Mouse (Mus musculus) heart, postnatal 0 days (tissue): ENCODE measurements around the gene Ccdc28a. TPM values are rescaled to one million over a fixed set of nuclear protein-coding genes. Genes with fewer than 3 reads are reported as not detected.

ENCODE experiments used
- ATAC-seq: fragments of 200-750 bp; cut with Nextera tagmentation; 2 replicates; pipeline ENCODE4 v1.8.0; 2017; ENCODE audit warnings: low read depth, moderate number of reproducible peaks, moderate library complexity; ENCODE audit not compliant: insufficient read depth
- DNase-seq: peaks from one replicate; pipeline ENCODE4 v3.0.0-alpha.2; 2016; ENCODE audit warnings: low spot score
- H3K27ac ChIP-seq: fragments of 300-500 bp; sonication (generic); 2 replicates; pipeline ENCODE4 v1.5.1; 2014; ENCODE audit warnings: low read depth, mild to moderate bottlenecking
- H3K27me3 ChIP-seq: fragments of 300-500 bp; sonication (generic); 2 replicates; pipeline ENCODE4 v1.6.1; 2014; ENCODE audit warnings: low read length, mixed read lengths; ENCODE audit not compliant: control insufficient read depth, insufficient read depth
- H3K36me3 ChIP-seq: fragments of 300-500 bp; sonication (generic); replicated peaks from 2 replicates; pipeline ENCODE4 v1.6.1; 2014; ENCODE audit warnings: low read length, mixed read lengths; ENCODE audit not compliant: control insufficient read depth, insufficient read depth
- H3K4me1 ChIP-seq: fragments of 300-500 bp; sonication (generic); 2 replicates; pipeline ENCODE4 v1.6.1; 2014; ENCODE audit warnings: antibody characterized with exemption; ENCODE audit not compliant: control insufficient read depth, insufficient read depth
- H3K4me2 ChIP-seq: fragments of 300-500 bp; sonication (generic); 2 replicates; pipeline ENCODE4 v1.6.1; 2014; ENCODE audit warnings: low read depth, mild to moderate bottlenecking, low read length, moderate library complexity
- H3K4me3 ChIP-seq: fragments of 300-500 bp; sonication (generic); 2 replicates; pipeline ENCODE4 v1.5.1; 2014; ENCODE audit warnings: low read depth, low read length
- H3K9ac ChIP-seq: fragments of 300-500 bp; sonication (generic); replicated peaks from 2 replicates; pipeline ENCODE4 v1.6.1; 2014; ENCODE audit warnings: low read depth, low read length, mixed read lengths
- H3K9me3 ChIP-seq: fragments of 300-500 bp; sonication (generic); replicated peaks from 2 replicates; pipeline ENCODE4 v1.6.1; 2016; ENCODE audit warnings: low read length; ENCODE audit not compliant: control insufficient read depth
- CTCF ChIP-seq: IDR thresholded peaks from 2 replicates; pipeline ENCODE4 v1.5.1; 2016; ENCODE audit warnings: antibody characterized with exemption, control low read depth, low read depth
- EP300 ChIP-seq: IDR thresholded peaks from 2 replicates; pipeline ENCODE4 v1.6.1; 2016; ENCODE audit warnings: antibody characterized with exemption, low read depth
- WGBS: fragments of 180-500 bp; shearing (Covaris S2); extraction: QIAGEN DNeasy Blood & Tissue Kit; methylation state at CpG from one replicate; pipeline ENCODE4 v1.1.7; 2014; 5-methylcytosine and 5-hydroxymethylcytosine counted together
- polyA plus RNA-seq: library from polyadenylated mRNA; unstranded; fragments of >200 nt; fragmentation: Nextera tagmentation; extraction: Ambion mirVana; gene quantifications from 2 replicates; pipeline ENCODE4 v1.2.1, GENCODE M21; 2015
- total RNA-seq: library from RNA; depleted of rRNA; stranded (reverse); fragments of >200 nt; gene quantifications from 2 replicates; pipeline ENCODE4 v1.2.3, GENCODE M21; 2014; ENCODE audit warnings: low replicate concordance; rRNA removed

The Ccdc28a gene
- total RNA-seq (0.65 and 8.3 TPM in 2 replicates), polyA plus RNA-seq (7.2 and 12.5 TPM in 2 replicates)

DNA sequence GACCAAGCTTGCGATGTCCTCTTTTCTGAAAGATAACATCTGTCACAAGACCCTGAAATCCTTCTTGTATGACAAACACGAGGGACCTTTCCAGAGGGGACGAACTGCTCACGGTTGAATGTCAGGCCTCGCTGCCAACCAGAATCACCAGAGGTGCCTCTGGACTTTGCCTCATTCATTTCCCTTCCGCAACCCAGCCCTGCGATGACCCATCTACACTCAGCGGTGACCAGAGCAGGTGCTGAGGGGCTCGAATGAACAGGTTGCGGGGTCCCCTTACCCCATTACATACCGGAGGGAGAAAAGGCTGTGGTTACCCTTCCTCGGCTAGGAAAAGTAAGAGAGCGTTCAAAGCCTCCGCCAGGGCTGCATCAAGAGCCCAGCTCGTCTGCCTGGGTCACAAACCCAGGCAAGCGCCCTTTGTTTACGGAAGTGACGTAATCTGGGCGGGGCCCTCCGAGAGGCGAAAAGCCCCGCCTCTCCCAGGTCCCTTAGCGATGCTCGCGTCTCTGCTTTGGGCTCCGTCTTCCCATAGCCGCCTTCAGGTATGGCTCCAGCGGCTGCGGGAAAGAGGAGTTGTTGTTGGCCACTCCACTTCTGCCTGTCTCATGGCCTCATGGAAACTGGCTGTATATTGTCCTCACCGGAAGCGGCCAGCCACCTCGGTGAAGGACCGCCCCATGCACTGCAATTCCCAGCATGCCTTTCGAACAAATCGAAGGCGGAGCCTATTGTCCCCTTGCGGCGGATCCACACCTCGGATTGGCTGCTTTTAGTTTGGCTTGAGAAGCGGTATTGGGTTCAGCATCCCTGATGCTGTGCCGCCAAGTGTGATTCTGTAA is at the start of gene Ccdc28a:
TSS of gene Ccdc28a (minus strand) at position 439 of the 842 bp plus-strand sequence.
- H3K4me3 ChIP-seq, result peak within 1 kb of the TSS; percentile 95

DNA sequence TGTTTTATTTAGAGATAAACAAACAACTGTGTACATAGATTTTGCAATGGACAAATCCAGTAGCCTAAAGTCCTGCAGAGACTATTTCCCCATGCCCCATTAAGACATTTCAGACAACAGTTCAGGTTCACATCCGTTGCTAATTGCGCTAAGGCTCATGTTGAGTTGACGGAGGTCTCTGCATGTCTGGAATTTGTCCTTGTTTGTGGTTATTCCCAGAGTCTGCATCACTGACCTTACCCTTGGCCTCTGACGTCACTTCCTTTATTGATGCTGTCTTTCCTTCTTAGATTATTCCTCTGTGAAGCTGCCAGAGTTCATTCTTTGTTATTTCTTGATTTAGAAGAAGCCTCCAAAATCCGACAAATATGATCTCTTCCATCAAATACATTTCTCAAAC is 49.2 kb upstream of the Ccdc28a start:
- no peak overlapping the region for H3K4me2 ChIP-seq
- no peak overlapping the region for H3K4me3 ChIP-seq
- DNase-seq (no peak), ATAC-seq (no peak)
- 62% methylated on average over 5 of the region's 5 CpGs for WGBS
- no peaks in the 10 kb centered on the region for H3K27me3 ChIP-seq
- no peaks in the 10 kb centered on the region for H3K4me1 ChIP-seq
- no peak for TF ChIP-seq EP300
- TF ChIP-seq CTCF, result no peak
- no peak overlapping the region for H3K27ac ChIP-seq
- H3K9ac ChIP-seq, result no peak overlapping the region
- no peaks in the 10 kb centered on the region for H3K9me3 ChIP-seq
- no peaks in the 10 kb centered on the region for H3K36me3 ChIP-seq

More for the DNA sequence above, at the start of gene Ccdc28a:
- Histone ChIP-seq H3K9ac (peak within 1 kb of the TSS; percentile 58), H3K27ac (peak within 1 kb of the TSS; percentile 57), H3K27me3 (no peaks in the 10 kb centered on the region), H3K36me3 (no peaks in the 10 kb centered on the region), H3K4me2 (peak within 1 kb of the TSS; percentile 74), H3K4me1 (peaks cover 6% of the 10 kb centered on the region; the same call in 1 of the 2 replicates), H3K9me3 (no peaks in the 10 kb centered on the region)
- TF ChIP-seq EP300 (no peak), CTCF (no peak; the same call in 1 of the 2 replicates)
- peak; percentile 97 for ATAC-seq
- 1% methylated on average over 41 of the region's 41 CpGs for WGBS
- peak; percentile 94 for DNase-seq

DNA sequence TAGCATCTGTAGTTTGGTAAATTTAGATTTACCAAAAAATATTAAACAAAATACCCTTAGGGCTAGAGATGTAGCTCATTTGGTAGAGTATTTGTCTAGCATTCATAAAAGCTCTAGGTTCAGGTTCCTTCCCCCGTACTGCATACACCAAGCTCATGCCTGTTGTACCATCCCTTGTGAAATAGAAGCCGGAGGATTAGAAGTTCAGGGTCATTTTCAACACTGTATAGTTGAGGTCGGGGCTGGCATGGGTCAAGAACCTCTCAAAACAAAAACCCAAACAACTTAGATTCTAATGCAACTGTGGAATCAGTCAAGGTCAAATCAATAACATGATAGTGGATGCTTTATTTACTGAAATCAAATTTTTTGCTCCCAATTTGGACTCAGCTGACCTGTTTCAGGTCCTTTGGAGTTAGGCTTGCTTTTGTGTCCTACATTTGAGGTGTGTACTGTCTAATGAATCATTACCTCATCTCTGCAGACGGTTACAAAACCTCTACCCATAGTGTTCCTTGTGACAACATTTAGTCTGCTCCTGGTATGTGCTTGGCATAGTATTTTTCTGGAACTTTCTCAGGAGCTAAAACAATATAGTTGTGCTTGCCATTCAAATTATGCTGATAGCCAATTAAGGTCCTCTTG is 41.4 kb upstream of the Ccdc28a start:
- Histone ChIP-seq H3K4me1 (no peaks in the 10 kb centered on the region), H3K36me3 (no peaks in the 10 kb centered on the region), H3K9ac (no peak overlapping the region), H3K27ac (no peak overlapping the region), H3K4me3 (no peak overlapping the region), H3K27me3 (no peaks in the 10 kb centered on the region), H3K4me2 (no peak overlapping the region), H3K9me3 (peaks cover 3% of the 10 kb centered on the region)
- ATAC-seq (no peak), DNase-seq (no peak)
- 78% methylated on average over 4 of the region's 4 CpGs for WGBS
- TF ChIP-seq CTCF (no peak), EP300 (no peak)

DNA sequence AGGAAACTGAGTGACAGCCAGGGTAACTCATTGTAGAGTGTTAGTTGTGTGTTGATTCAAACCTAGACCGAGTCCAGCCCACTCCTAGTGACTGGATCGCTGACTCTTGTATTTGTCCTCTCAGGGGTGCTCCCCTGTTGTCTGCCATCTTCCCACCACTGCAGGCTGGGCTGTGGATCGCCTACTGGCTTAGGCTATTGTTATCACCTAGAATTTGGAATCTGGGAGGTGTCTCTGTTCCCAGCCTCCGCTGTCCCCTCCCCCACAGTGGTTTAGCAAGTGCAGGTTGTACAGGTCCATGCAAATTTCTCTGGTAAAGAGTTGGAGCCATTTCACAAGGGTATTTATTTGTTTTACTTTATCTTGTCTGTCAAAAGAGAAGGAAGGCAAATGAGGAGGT is 16.5 kb upstream of the Ccdc28a start:
- TF ChIP-seq EP300, result no peak
- no peak for TF ChIP-seq CTCF
- no peaks in the 10 kb centered on the region for H3K9me3 ChIP-seq
- ATAC-seq (no peak), DNase-seq (no peak)
- H3K4me3 ChIP-seq, result no peak overlapping the region
- H3K4me1 ChIP-seq, result no peaks in the 10 kb centered on the region
- no peak overlapping the region for H3K27ac ChIP-seq
- no peak overlapping the region for H3K9ac ChIP-seq
- no peaks in the 10 kb centered on the region for H3K27me3 ChIP-seq
- H3K36me3 ChIP-seq, result no peaks in the 10 kb centered on the region
- 59% methylated on average over 4 of the region's 4 CpGs for WGBS
- no peak overlapping the region for H3K4me2 ChIP-seq

DNA sequence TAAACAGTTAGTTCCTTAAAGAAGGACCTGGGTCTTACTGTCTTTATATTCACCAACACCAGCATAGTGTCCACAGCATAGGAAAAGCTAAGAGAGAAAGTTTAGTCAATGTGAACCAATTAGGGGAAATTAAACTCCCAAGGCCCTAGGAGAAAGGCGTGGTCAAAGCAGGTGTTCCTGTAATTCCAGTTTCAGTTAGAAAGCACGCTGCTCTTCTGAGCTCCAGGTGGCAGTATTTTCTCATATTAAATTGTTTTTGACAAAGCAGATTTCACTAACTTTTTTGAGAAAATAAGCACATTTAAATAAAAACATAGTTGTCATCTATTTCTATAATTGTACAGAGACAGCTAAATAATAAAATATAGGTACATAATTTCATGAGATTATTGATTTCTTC is 8.8 kb upstream of the Ccdc28a start:
- Histone ChIP-seq H3K4me2 (no peak overlapping the region), H3K27me3 (no peaks in the 10 kb centered on the region), H3K9me3 (no peaks in the 10 kb centered on the region), H3K4me1 (no peaks in the 10 kb centered on the region), H3K27ac (no peak overlapping the region), H3K9ac (no peak overlapping the region), H3K36me3 (no peaks in the 10 kb centered on the region), H3K4me3 (no peak overlapping the region)
- DNase-seq (no peak), ATAC-seq (no peak)
- 56% methylated on average over 2 of the region's 2 CpGs for WGBS
- no peak for TF ChIP-seq CTCF
- TF ChIP-seq EP300, result no peak
